Mouse (Mus musculus) kidney, postnatal 14 days (tissue): ENCODE results near the gene Prkab2.

Source experiments
- DNase-seq: peaks from one replicate; pipeline ENCODE4 v3.0.0; 2022; ENCODE audit warnings: mixed read lengths

Prkab2 gene

GRCm38 (mm10) chr3:97693806-97694205 lies 35.8 kb downstream of the Prkab2 start:
- no peak for DNase-seq

GRCm38 (mm10) chr3:97696866-97697265 lies 38.9 kb downstream of the Prkab2 start:
- no peak for DNase-seq

- DNase-seq, result peak; percentile 57
These were observed 39.3 kb downstream of the Prkab2 start for GRCm38 (mm10) chr3:97697291-97697690.

GRCm38 (mm10) chr3:97699061-97699460 lies 41.1 kb downstream of the Prkab2 start:
- DNase-seq, result no peak

- no peak for DNase-seq
These were observed 43.2 kb downstream of the Prkab2 start for GRCm38 (mm10) chr3:97701198-97701597.

GRCm38 (mm10) chr3:97702448-97703080 lies 44.6 kb downstream of the Prkab2 start:
- no peak for DNase-seq

- DNase-seq, result no peak
These were observed 47.5 kb downstream of the Prkab2 start for GRCm38 (mm10) chr3:97705508-97705907.

GRCm38 (mm10) chr3:97706561-97706960 lies 48.6 kb downstream of the Prkab2 start:
- no peak for DNase-seq

GRCm38 (mm10) chr3:97710134-97710533 lies 52.1 kb downstream of the Prkab2 start:
- no peak for DNase-seq

- no peak for DNase-seq
These were observed 52.9 kb downstream of the Prkab2 start for GRCm38 (mm10) chr3:97710881-97711280.

GRCm38 (mm10) chr3:97715922-97716321 lies 57.9 kb downstream of the Prkab2 start:
- DNase-seq, result no peak

GRCm38 (mm10) chr3:97719116-97719515 lies 61.1 kb downstream of the Prkab2 start:
- no peak for DNase-seq
